Mouse (Mus musculus): ENCODE data around the gene Exoc3l4. TPM values are rescaled to one million over a fixed set of nuclear protein-coding genes. Genes with fewer than 3 reads are reported as not detected.

The Exoc3l4 gene
- polyA plus RNA-seq, 1 experiment from 2014 or later = 20.4 TPM

DNA sequence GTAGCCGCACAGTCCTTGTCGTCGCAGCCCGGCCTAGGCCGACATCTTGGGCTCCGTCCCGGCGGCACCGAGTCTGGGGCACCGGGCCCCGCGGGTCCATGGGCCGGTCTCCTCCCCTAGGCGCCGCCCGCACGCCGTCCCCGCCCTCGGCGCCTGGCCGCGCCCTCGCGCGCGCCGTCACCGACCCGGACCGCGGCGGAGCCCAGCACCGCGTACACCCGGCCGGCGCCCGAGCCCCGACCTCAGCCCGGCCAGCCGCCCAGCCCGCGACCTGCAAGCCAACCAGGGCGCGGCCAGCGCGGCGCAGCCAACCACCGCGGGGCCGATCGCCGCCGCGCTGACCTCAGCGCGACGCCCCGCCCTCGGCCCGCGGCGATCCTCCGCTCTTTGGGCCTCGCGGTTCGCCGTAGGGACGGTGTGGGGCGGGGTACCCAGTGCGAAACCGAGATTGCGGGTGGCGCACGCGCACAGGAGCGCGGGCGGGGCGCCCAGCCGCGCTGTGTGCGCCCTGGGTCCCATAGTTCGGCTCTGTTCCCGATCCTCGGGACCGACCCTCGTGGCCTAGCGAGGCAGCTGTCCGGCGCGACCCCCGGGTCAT is 39.3 kb upstream of the Exoc3l4 start, which contains the start of gene Cdc42bpb:
TSS of gene Cdc42bpb (minus strand) at position 343 of the 598 bp plus-strand sequence.
- H3K4me2 ChIP-seq (ENCODE audit: low read depth, low read length) = peak within 1 kb of the TSS; percentile 89
- H3K4me3 ChIP-seq (ENCODE audit: low read length) = peak within 1 kb of the TSS; percentile 98
- H3K27ac ChIP-seq (ENCODE audit: low read length) = peak within 1 kb of the TSS; percentile 99
- H3K9me3 ChIP-seq (ENCODE audit: control insufficient read depth, low read length) = no peaks in the 10 kb centered on the region
- H3K9ac ChIP-seq (ENCODE audit: low read depth, low read length) = peak within 1 kb of the TSS; percentile 98
- WGBS = under 1% methylated on average over 86 of the region's 94 CpGs
- peaks cover 32% of the 10 kb centered on the region for H3K4me1 ChIP-seq (ENCODE audit: control insufficient read depth, insufficient read depth, low read length)
- peak; percentile 93 for ATAC-seq
- H3K27me3 ChIP-seq (replicated peaks; ENCODE audit: control insufficient read depth, insufficient read depth, low read length) = no peaks in the 10 kb centered on the region
- H3K36me3 ChIP-seq (ENCODE audit: control insufficient read depth, insufficient read depth, low read length) = no peaks in the 10 kb centered on the region

DNA sequence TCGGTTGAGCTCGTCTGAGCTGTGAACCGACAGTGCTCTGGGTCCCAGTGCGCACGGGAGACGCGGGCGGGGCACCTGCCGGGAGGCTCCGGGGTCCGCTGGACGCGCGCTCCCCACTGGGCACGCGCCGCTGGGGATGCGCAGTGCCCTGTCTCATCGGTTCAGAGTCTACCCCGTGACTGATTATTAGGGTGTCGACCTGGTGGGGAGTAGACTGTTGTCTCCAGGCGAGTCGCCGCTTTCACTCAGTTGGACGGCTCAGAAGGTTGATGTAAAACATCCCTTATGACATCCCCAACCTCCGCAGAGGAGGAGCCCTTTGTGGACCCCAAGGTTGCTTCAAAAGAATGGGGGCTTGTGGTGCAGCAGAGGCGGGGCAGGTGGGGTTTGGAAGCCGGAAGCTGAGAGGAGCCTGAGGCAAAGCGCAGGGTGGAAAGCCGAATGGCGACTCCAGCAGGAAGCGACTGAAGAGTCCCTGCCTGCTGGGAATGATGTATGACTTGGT is 38.8 kb upstream of the Exoc3l4 start:
- Histone ChIP-seq H3K9ac (ENCODE audit: low read depth, low read length) (peak overlapping the region; percentile 98), H3K36me3 (ENCODE audit: control insufficient read depth, insufficient read depth, low read length) (no peaks in the 10 kb centered on the region), H3K27me3 (replicated peaks; ENCODE audit: control insufficient read depth, insufficient read depth, low read length) (no peaks in the 10 kb centered on the region), H3K4me3 (ENCODE audit: low read length) (peak overlapping the region; percentile 98), H3K9me3 (ENCODE audit: control insufficient read depth, low read length) (no peaks in the 10 kb centered on the region), H3K4me2 (ENCODE audit: low read depth, low read length) (peak overlapping the region; percentile 77), H3K4me1 (ENCODE audit: control insufficient read depth, insufficient read depth, low read length) (peaks cover 32% of the 10 kb centered on the region), H3K27ac (ENCODE audit: low read length) (peak overlapping the region; percentile 99)
- WGBS = under 1% methylated on average over 32 of the region's 32 CpGs
- ATAC-seq = peak; percentile 64

DNA sequence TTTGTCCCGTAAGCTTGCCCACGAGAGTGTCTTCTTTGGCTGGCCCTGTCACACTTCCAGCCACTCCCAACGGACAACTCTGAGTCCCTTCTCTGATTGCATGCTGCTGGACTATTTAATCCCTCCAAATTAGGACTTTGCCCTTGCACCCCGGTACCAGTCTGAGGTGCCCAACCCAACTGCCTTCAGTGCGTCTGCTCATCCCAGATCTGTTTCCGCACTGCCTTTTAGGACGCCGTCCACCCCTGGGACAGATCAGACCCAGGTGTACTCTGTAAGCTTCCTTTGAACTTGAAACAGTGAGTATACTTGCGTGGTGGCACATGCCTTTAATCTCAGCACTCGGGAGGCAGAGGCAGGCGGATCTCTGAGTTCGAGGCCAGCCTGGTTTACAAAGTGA is 38.0 kb upstream of the Exoc3l4 start:
- Histone ChIP-seq H3K4me1 (ENCODE audit: control insufficient read depth, insufficient read depth, low read length) (peaks cover 29% of the 10 kb centered on the region), H3K27ac (ENCODE audit: low read length) (no peak overlapping the region), H3K36me3 (ENCODE audit: control insufficient read depth, insufficient read depth, low read length) (no peaks in the 10 kb centered on the region), H3K27me3 (replicated peaks; ENCODE audit: control insufficient read depth, insufficient read depth, low read length) (no peaks in the 10 kb centered on the region), H3K9ac (ENCODE audit: low read depth, low read length) (peak overlapping the region; percentile 98), H3K9me3 (ENCODE audit: control insufficient read depth, low read length) (no peaks in the 10 kb centered on the region), H3K4me3 (ENCODE audit: low read length) (peak overlapping the region; percentile 98), H3K4me2 (ENCODE audit: low read depth, low read length) (peak overlapping the region; percentile 77)
- ATAC-seq = no peak
- 68% methylated on average over 12 of the region's 12 CpGs for WGBS

DNA sequence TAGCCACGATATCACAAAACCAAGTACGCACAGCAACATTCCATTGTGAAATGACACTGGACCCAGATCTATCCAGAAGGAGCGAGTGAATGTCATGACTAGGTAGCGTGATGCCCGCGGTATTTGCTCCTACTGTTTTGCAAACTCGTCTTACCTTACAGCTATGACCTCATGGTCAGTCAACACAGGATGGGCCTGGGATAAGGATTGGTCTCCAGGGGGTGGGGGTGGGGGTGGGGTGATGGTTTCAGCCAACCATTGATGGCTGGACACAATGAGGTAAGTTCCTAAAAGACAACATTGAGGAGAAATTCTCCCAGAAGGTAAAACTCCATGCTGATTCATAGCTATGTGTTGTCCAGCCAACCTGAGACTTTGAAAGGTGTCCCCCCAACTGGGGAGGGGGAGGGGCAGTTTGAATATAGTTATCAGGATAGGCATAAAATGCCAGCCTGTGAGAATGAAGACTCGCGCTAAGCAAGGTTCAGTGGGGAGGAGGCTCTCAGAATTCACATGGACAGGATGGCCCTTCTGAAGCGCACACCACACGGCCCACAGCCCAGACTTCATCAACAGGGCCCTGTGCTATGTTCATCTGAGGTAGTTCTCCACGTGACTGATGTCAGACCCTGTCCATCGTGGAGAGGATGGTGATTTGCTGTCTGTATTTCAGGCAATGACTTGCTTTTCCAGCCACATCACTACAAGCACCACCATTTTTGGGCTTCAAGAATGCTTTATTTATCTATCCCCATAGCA is 30.8 kb upstream of the Exoc3l4 start:
- Histone ChIP-seq H3K4me2 (ENCODE audit: low read depth, low read length) (no peak overlapping the region), H3K27ac (ENCODE audit: low read length) (peak overlapping the region; percentile 60)
- peak; percentile 75 for ATAC-seq

DNA sequence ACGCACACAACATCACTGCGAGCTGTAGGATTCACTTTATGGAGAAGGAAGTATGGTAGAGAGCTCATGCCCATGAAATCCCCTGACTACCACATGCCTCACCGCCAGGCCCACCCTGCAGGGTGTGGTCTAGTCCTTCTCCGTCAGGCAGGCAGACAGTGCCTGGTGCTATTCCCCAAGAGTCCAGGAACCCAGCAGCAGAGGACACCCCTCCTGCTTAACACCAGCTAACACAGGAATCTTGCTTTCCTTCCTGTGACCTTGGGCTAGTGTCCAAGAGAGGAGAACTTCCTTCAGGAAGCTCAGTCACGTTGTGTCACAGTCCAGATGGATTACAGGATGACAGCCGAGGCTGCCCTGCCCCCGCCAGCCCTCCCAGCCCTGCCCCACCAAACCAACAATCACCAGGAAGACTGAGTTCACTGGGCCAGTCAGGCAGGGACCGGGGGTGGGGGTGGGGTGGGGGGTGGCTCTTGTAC is 30.1 kb upstream of the Exoc3l4 start:
- H3K4me1 ChIP-seq (ENCODE audit: control insufficient read depth, insufficient read depth, low read length) = peaks cover 10% of the 10 kb centered on the region
- H3K9ac ChIP-seq (ENCODE audit: low read depth, low read length) = peak overlapping the region; percentile 6; the same call in 1 of the 2 replicates
- no peak overlapping the region for H3K4me3 ChIP-seq (ENCODE audit: low read length)
- H3K27me3 ChIP-seq (replicated peaks; ENCODE audit: control insufficient read depth, insufficient read depth, low read length) = no peaks in the 10 kb centered on the region
- H3K4me2 ChIP-seq (ENCODE audit: low read depth, low read length) = 0 out of 2 replicates have a peak overlapping the region, but pooled peaks have one; percentile 5
- no peaks in the 10 kb centered on the region for H3K36me3 ChIP-seq (ENCODE audit: control insufficient read depth, insufficient read depth, low read length)
- no peaks in the 10 kb centered on the region for H3K9me3 ChIP-seq (ENCODE audit: control insufficient read depth, low read length)
- H3K27ac ChIP-seq (ENCODE audit: low read length) = peak overlapping the region; percentile 60
- ATAC-seq = peak; percentile 94
- 29% methylated on average over 8 of the region's 8 CpGs for WGBS

More for the DNA sequence above, 30.8 kb upstream of the Exoc3l4 start:
- no peaks in the 10 kb centered on the region for H3K36me3 ChIP-seq (ENCODE audit: control insufficient read depth, insufficient read depth, low read length)
- H3K27me3 ChIP-seq (replicated peaks; ENCODE audit: control insufficient read depth, insufficient read depth, low read length) = no peaks in the 10 kb centered on the region
- no peak overlapping the region; the same call in 1 of the 2 replicates for H3K9ac ChIP-seq (ENCODE audit: low read depth, low read length)
- peaks cover 10% of the 10 kb centered on the region for H3K4me1 ChIP-seq (ENCODE audit: control insufficient read depth, insufficient read depth, low read length)
- WGBS = 79% methylated on average over 13 of the region's 13 CpGs
- H3K9me3 ChIP-seq (ENCODE audit: control insufficient read depth, low read length) = no peaks in the 10 kb centered on the region
- no peak overlapping the region for H3K4me3 ChIP-seq (ENCODE audit: low read length)

DNA sequence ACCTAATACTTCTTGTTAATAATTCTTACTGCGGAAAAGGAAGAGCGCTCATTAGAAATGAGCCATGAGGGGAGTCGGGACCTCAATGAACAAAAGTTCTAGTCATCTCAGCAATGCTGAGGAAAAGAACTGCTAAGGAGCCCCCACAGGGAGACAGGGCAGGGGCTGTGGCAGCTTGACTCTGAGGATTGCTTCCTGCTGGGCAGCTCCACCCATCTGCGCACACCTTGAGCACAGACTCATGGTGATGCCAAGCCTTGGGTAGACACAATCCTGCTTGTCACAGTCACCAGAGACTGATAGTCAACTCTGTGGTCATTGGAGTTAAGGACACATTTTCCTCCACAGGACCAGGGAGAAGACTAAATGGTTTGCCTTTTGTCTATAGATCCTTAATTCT is 29.7 kb upstream of the Exoc3l4 start:
- peak; percentile 44; the same call in 1 of the 2 replicates for ATAC-seq
- no peak overlapping the region for H3K4me3 ChIP-seq (ENCODE audit: low read length)
- H3K9ac ChIP-seq (ENCODE audit: low read depth, low read length) = no peak overlapping the region
- H3K27me3 ChIP-seq (replicated peaks; ENCODE audit: control insufficient read depth, insufficient read depth, low read length) = no peaks in the 10 kb centered on the region
- H3K4me1 ChIP-seq (ENCODE audit: control insufficient read depth, insufficient read depth, low read length) = peaks cover 10% of the 10 kb centered on the region
- no peak overlapping the region for H3K4me2 ChIP-seq (ENCODE audit: low read depth, low read length)
- no peaks in the 10 kb centered on the region for H3K9me3 ChIP-seq (ENCODE audit: control insufficient read depth, low read length)
- WGBS = 76% methylated on average over 4 of the region's 4 CpGs
- no peaks in the 10 kb centered on the region for H3K36me3 ChIP-seq (ENCODE audit: control insufficient read depth, insufficient read depth, low read length)
- peak overlapping the region; percentile 66; the same call in 1 of the 2 replicates for H3K27ac ChIP-seq (ENCODE audit: low read length)

DNA sequence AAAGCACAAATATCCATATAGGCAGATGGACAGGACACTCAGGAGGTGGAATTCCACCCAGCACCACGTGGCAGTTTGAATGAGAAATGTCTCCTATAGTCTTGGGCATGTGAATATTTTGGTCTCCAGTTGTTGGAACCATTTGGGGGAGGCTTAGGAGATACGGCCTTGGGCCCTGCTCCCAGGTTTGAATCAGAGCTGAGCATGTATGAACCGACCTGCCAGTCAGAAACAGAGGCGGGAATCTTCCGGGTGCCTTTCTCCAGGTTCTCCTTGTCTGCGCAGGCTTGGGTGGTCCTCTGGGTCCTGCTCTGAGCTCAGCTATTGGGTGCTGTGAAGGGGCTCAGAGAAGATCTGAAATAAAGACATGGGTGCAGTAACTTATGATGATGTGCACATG is 22.8 kb upstream of the Exoc3l4 start:
- no peak for ATAC-seq
- Histone ChIP-seq H3K9ac (ENCODE audit: low read depth, low read length) (no peak overlapping the region), H3K4me1 (ENCODE audit: control insufficient read depth, insufficient read depth, low read length) (no peaks in the 10 kb centered on the region), H3K27ac (ENCODE audit: low read length) (no peak overlapping the region), H3K4me2 (ENCODE audit: low read depth, low read length) (no peak overlapping the region), H3K4me3 (ENCODE audit: low read length) (no peak overlapping the region), H3K36me3 (ENCODE audit: control insufficient read depth, insufficient read depth, low read length) (no peaks in the 10 kb centered on the region), H3K27me3 (replicated peaks; ENCODE audit: control insufficient read depth, insufficient read depth, low read length) (no peaks in the 10 kb centered on the region), H3K9me3 (ENCODE audit: control insufficient read depth, low read length) (no peaks in the 10 kb centered on the region)
- WGBS = 84% methylated on average over 6 of the region's 6 CpGs

DNA sequence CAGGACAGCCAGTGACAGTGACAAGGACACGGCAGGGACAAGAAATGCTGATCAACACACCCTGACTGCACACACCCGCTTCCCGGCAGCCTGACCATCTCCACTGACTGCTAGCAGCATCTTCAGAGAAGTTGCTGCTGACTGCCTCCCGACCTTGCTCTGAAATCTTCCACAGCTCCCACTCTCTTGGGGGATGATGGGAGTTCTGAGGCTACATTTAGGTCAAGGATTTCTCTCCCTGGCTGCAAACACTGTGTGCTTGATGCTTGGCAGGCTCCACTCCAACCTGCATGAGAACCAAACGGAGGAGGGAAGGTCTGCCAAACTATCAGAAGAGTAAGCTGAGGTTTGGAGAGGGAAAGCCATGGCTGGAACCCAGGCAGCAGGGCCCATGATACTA is 19.8 kb upstream of the Exoc3l4 start:
- Histone ChIP-seq H3K4me1 (ENCODE audit: control insufficient read depth, insufficient read depth, low read length) (0 out of 2 replicates have a peak, but pooled peaks cover 5% of the 10 kb centered on the region), H3K27ac (ENCODE audit: low read length) (no peak overlapping the region), H3K9me3 (ENCODE audit: control insufficient read depth, low read length) (no peaks in the 10 kb centered on the region), H3K27me3 (replicated peaks; ENCODE audit: control insufficient read depth, insufficient read depth, low read length) (no peaks in the 10 kb centered on the region), H3K4me2 (ENCODE audit: low read depth, low read length) (no peak overlapping the region), H3K4me3 (ENCODE audit: low read length) (no peak overlapping the region), H3K9ac (ENCODE audit: low read depth, low read length) (no peak overlapping the region), H3K36me3 (ENCODE audit: control insufficient read depth, insufficient read depth, low read length) (no peaks in the 10 kb centered on the region)
- no peak for ATAC-seq
- 56% methylated on average over 5 of the region's 5 CpGs for WGBS

DNA sequence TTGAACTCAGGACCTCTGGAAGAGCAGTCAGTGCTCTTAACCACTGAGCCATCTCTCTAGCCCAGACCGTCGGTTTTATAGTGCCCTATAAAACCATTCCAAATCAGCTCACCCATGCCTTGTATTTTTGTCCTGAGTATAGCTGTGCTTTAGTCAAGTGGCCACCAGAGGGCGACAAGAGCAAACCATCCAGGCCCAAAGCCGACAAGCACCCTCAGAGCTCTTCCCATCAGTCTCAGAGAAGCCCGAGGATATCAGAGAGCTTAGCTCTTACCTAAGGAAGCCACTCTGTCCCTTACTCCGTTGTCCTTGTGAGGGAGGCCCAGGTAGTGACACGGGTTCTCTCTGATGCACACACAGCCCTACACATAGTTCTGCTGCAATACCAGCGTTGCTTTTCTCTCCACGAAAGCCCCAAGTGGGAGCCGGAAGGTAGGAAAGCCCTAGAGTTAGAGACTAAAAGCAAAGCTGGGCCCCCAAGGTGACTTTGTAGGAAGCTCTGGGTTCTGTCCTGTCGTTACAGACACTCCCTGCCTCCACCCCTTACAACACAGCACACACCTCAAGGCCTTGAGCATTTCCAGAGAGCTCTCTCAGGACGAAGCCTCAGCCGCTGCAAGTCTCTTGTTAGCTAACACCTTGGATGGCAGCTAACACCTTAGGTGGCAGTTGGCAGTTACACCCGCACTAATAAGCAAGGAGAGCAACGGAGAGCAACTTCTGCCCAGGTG is 15.2 kb upstream of the Exoc3l4 start:
- Histone ChIP-seq H3K9me3 (ENCODE audit: control insufficient read depth, low read length) (no peaks in the 10 kb centered on the region), H3K27ac (ENCODE audit: low read length) (no peak overlapping the region), H3K27me3 (replicated peaks; ENCODE audit: control insufficient read depth, insufficient read depth, low read length) (peaks cover 12% of the 10 kb centered on the region; the same call in 1 of the 2 replicates), H3K4me3 (ENCODE audit: low read length) (no peak overlapping the region), H3K4me2 (ENCODE audit: low read depth, low read length) (no peak overlapping the region), H3K36me3 (ENCODE audit: control insufficient read depth, insufficient read depth, low read length) (no peaks in the 10 kb centered on the region), H3K9ac (ENCODE audit: low read depth, low read length) (no peak overlapping the region), H3K4me1 (ENCODE audit: control insufficient read depth, insufficient read depth, low read length) (0 out of 2 replicates have a peak, but pooled peaks cover 5% of the 10 kb centered on the region)
- 21% methylated on average over 15 of the region's 15 CpGs for WGBS
- ATAC-seq = peak; percentile 77
